11 mouse cellular contexts compared by ENCODE assay signal in genomic region chr14:55097646-55098045, GRCm38 (mm10). TPM values are rescaled to one million over a fixed set of nuclear protein-coding genes. Genes with fewer than 3 reads are reported as not detected.
DNase-seq lines count a peak whose midpoint lies in the region; ATAC-seq and TF ChIP-seq lines count a peak whose summit lies in the region.
"Had no signal": no experiment of that assay in that cellular context is flagged by ENCODE, and none has a peak within 500 bp of the region (broad histone marks: within the 10 kb centered on the region; RNA-seq: fewer than 3 reads in every experiment).

No protein-coding gene starts in this region.

- no peak overlapping the region for H3K4me2 ChIP-seq in heart, embryonic 12.5 days
- no peak overlapping the region for H3K4me2 ChIP-seq in stomach, embryonic 15.5 days

- no peak overlapping the region for H3K4me3 ChIP-seq in heart, embryonic 12.5 days
- no peak overlapping the region for H3K4me3 ChIP-seq in spleen, adult 2 months (ENCODE audit: extremely low read depth, insufficient read depth, insufficient read length)
- H3K4me3 ChIP-seq in stomach, embryonic 15.5 days (replicated peaks) = no peak overlapping the region

- H3K27ac ChIP-seq in heart, embryonic 12.5 days (ENCODE audit: poor library complexity, severe bottlenecking) = peak overlapping the region; percentile 48; the same call in 1 of the 2 replicates
- H3K27ac ChIP-seq in spleen, adult 2 months (ENCODE audit: insufficient read depth, low read length) = peak overlapping the region; percentile 60
- 0 out of 2 replicates have a peak overlapping the region, but pooled peaks have one; percentile 11 for H3K27ac ChIP-seq in stomach, embryonic 15.5 days

- H3K36me3 ChIP-seq in heart, embryonic 12.5 days = peaks cover 24% of the 10 kb centered on the region
- peaks cover 8% of the 10 kb centered on the region; the same call in 1 of the 2 replicates for H3K36me3 ChIP-seq in spleen, adult 2 months (ENCODE audit: control insufficient read depth, insufficient read depth, low read length)
- peaks cover 6% of the 10 kb centered on the region; the same call in 1 of the 2 replicates for H3K36me3 ChIP-seq in stomach, embryonic 15.5 days

- H3K27me3 ChIP-seq in heart, embryonic 12.5 days (replicated peaks) = no peaks in the 10 kb centered on the region
- H3K27me3 ChIP-seq in spleen, adult 2 months (ENCODE audit: control insufficient read depth, insufficient read depth, low read length) = no peaks in the 10 kb centered on the region
- no peaks in the 10 kb centered on the region for H3K27me3 ChIP-seq in stomach, embryonic 15.5 days (replicated peaks)

- H3K4me1 ChIP-seq in heart, embryonic 12.5 days (replicated peaks) = peaks cover 20% of the 10 kb centered on the region
- peaks cover 5% of the 10 kb centered on the region; the same call in 1 of the 2 replicates for H3K4me1 ChIP-seq in spleen, adult 2 months (ENCODE audit: control insufficient read depth, insufficient read depth, insufficient read length)
- H3K4me1 ChIP-seq in stomach, embryonic 15.5 days = peaks cover 19% of the 10 kb centered on the region

- no peak for ATAC-seq in heart, embryonic 12.5 days (ENCODE audit: insufficient number of reproducible peaks, low FRiP score)
- ATAC-seq in inflammation-experienced regulatory T-cells, adult 6 months = peak; percentile 20
- ATAC-seq in stomach, embryonic 15.5 days (ENCODE audit: insufficient read depth, low FRiP score, low read depth) = no peak

- TF ChIP-seq CTCF in spleen, adult 2 months (IDR thresholded peaks at IDR 0.05; ENCODE audit: extremely low read depth, insufficient read depth, insufficient read length, insufficient replicate concordance) = no peak

- H3K9ac ChIP-seq in heart, embryonic 12.5 days = no peak overlapping the region
- no peak overlapping the region for H3K9ac ChIP-seq in stomach, embryonic 15.5 days
- H3K9ac ChIP-seq: lung, embryonic 14.5 days had no signal

- no peaks in the 10 kb centered on the region for H3K9me3 ChIP-seq in heart, embryonic 12.5 days (replicated peaks)
- H3K9me3 ChIP-seq in stomach, embryonic 15.5 days = no peaks in the 10 kb centered on the region

- 57% methylated on average over 10 of the region's 10 CpGs for WGBS in heart, embryonic 12.5 days
- 80% methylated on average over 10 of the region's 10 CpGs for WGBS in spleen, adult 2 months
- 70% methylated on average over 10 of the region's 10 CpGs for WGBS in stomach, embryonic 15.5 days

- DNase-seq in heart, adult 8-10 months (ENCODE audit: low spot score) = no peak
- DNase-seq in spleen, adult 2 months (ENCODE audit: low read depth in 1 of 2, low spot score in 2 of 2) = no peak
- DNase-seq in spleen, postnatal 36 days (ENCODE audit: low spot score in 2 of 2) = no peak
- no peak for DNase-seq in spleen, adult 12 weeks (ENCODE audit: low spot score)
- no peak for DNase-seq in right cerebral cortex, postnatal 10 days (ENCODE audit: low spot score in 2 of 2)
- DNase-seq: adrenal gland, postnatal 10 days had no signal

- no peak for TF ChIP-seq POLR2A in spleen, adult 2 months (IDR thresholded peaks at IDR 0.05; ENCODE audit: low read depth, low read length)

RNA-seq across cellular contexts. Expression of gene Thtpa, which starts 3.1 kb away (rescaled TPM):
- polyA plus RNA-seq in heart, embryonic 12.5 days (2016; fragmentation: Nextera tagmentation; extraction: Ambion mirVana) = 14.3 and 14.8 TPM in 2 replicates
- total RNA-seq in heart, adult 8-10 months (2022) = 10 to 100 TPM; 11.5 to 17.0 (median 14.0) TPM
- polyA plus RNA-seq in spleen, adult 2 months (2012; rRNA removed) = 4.1 and 4.4 TPM in 2 replicates
- polyA plus RNA-seq in inflammation-experienced regulatory T-cells, adult 6 months (2017; shearing (Covaris generic)) = 10 to 100 TPM in 1 of 3 experiments, 1 to 10 TPM in 2; 7.8 to 12.1 (median 9.3) TPM
- polyA plus RNA-seq in stomach, embryonic 15.5 days (2015; fragmentation: Nextera tagmentation; extraction: Ambion mirVana) = 19.4 and 21.6 TPM in 2 replicates

RNA-seq across cellular contexts. Expression of gene Zfhx2, which starts 5.5 kb away (rescaled TPM):
- 4.4 and 4.5 TPM in 2 replicates for polyA plus RNA-seq in heart, embryonic 12.5 days (2016; fragmentation: Nextera tagmentation; extraction: Ambion mirVana)
- total RNA-seq in heart, adult 8-10 months (2022) = 1 to 10 TPM; 4.8 to 5.6 (median 4.9) TPM
- polyA plus RNA-seq in spleen, adult 2 months (2012; rRNA removed) = 4.2 and 4.5 TPM in 2 replicates
- 1 to 10 TPM; 4.1 to 4.9 (median 4.2) TPM for polyA plus RNA-seq in inflammation-experienced regulatory T-cells, adult 6 months (2017; shearing (Covaris generic))
- polyA plus RNA-seq in stomach, embryonic 15.5 days (2015; fragmentation: Nextera tagmentation; extraction: Ambion mirVana) = 4.4 and 5.1 TPM in 2 replicates

RNA-seq across cellular contexts. Expression of gene Ap1g2, which starts 8.7 kb away (rescaled TPM):
- polyA plus RNA-seq in heart, embryonic 12.5 days (2016; fragmentation: Nextera tagmentation; extraction: Ambion mirVana) = 8.7 and 9.8 TPM in 2 replicates
- 1 to 10 TPM; 2.7 to 4.5 (median 4.1) TPM for total RNA-seq in heart, adult 8-10 months (2022)
- 64.9 and 77.2 TPM in 2 replicates for polyA plus RNA-seq in spleen, adult 2 months (2012; rRNA removed)
- polyA plus RNA-seq in inflammation-experienced regulatory T-cells, adult 6 months (2017; shearing (Covaris generic)) = 100 to 1,000 TPM; 103 to 111 (median 110) TPM
- polyA plus RNA-seq in stomach, embryonic 15.5 days (2015; fragmentation: Nextera tagmentation; extraction: Ambion mirVana) = 38.5 and 42.5 TPM in 2 replicates

RNA-seq across cellular contexts. Expression of gene Jph4, which starts 19.1 kb away (rescaled TPM):
- 0.09 and 0.18 TPM in 2 replicates for polyA plus RNA-seq in heart, embryonic 12.5 days (2016; fragmentation: Nextera tagmentation; extraction: Ambion mirVana)
- total RNA-seq in heart, adult 8-10 months (2022) = under 1 TPM in 3 of 4 experiments, not detected in 1; 0.09 to 0.17 (median 0.09) TPM
- 0.33 and 0.50 TPM in 2 replicates for polyA plus RNA-seq in spleen, adult 2 months (2012; rRNA removed)
- polyA plus RNA-seq in inflammation-experienced regulatory T-cells, adult 6 months (2017; shearing (Covaris generic)) = not detected
- 1.6 and 2.1 TPM in 2 replicates for polyA plus RNA-seq in stomach, embryonic 15.5 days (2015; fragmentation: Nextera tagmentation; extraction: Ambion mirVana)
- total RNA-seq: common myeloid progenitor, adult 5-6 weeks had no signal
